Mouse (Mus musculus) erythroid progenitor cell, adult 5-6 weeks (primary cell): ENCODE measurements around the gene Lcn6. TPM values are rescaled to one million over a fixed set of nuclear protein-coding genes. Genes with fewer than 3 reads are reported as not detected.

Experiments used
- ATAC-seq: replicated peaks from 2 replicates; pipeline ENCODE4 v1.8.0; 2016; ENCODE audit warnings: moderate number of reproducible peaks, mild to moderate bottlenecking, moderate TSS enrichment, inconsistent platforms; ENCODE audit not compliant: poor library complexity, low FRiP score, severe bottlenecking
- total RNA-seq, 2 experiments: library from RNA; stranded (forward) in 1 of 2; stranded (reverse) in 1 of 2; fragments of 150-400 nt in 1 of 2; fragments of 186-747, 209-891 nt in 1 of 2; gene quantifications; 2 replicates each; pipeline versions ENCODE4 v1.2.3 to v1.2.4; 2015 to 2017; ENCODE audit warnings: low replicate concordance in 2 of 2

Gene Lcn6
- not detected in 2 replicates for total RNA-seq (2015; ENCODE audit: low replicate concordance)
- total RNA-seq (2017; ENCODE audit: low replicate concordance), result not detected in 2 replicates

DNA sequence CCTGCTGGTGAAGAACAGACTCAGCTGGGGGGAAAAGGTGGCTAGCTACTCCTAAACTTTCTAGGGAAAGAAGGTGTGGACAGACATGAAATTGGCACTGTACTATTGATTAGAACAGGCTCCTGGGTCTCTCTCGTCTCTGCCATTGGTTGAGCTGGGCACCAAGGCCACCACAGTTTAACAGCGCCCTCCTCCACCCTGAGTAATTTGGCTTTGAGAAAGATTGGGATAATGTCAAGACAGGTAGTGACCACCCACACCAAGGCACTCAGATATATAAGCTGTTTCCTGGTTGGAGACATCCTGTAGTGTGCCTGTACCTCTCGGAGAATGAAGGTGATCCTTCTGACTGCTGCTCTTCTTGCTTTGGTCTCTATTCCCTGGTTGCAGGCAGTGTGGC is at the start of gene Lcn6:
TSS of gene Lcn6 (plus strand) at position 301 of the 400 bp plus-strand sequence.
- ATAC-seq, result no peak

DNA sequence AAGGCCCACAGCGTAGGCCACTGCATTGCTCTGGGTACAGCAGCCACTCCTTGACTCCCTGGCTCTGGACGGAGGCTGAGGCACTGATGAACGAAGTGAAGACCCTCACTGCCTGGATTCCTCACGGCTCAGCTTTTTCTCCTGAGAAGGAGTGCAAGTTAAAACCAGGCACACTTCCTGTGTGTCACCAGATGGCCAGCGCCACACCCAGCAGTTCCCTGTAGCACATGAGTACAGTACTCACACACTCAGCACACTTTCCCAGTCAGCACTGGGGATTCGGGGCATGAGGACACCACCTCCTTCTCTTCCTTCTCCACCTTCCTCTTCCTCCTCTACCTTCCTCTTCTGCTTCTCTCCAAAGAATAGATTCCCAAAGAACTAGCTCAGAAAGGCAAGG is 48.8 kb upstream of the Lcn6 start, which contains the start of gene Fcna:
TSS of gene Fcna (minus strand) at position 220 of the 400 bp plus-strand sequence.
- no peak for ATAC-seq

DNA sequence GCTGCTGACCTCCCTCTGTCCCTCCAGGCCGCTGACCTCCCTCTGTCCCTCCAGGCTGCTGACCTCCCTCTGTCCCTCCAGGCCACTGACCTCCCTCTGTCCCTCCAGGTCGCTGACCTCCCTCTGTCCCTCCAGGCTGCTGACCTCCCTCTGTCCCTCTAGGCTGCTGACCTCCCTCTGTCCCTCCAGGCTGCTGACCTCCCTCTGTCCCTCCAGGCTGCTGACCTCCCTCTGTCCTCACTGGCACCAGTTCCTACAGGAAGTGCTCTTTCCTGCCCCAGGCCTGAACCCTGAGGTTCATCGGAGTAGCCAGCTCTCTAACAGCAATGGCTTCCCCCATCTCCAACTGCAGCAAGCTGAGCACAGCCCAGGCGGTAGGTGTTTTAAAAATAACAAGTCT is 47.8 kb upstream of the Lcn6 start:
- no peak for ATAC-seq

DNA sequence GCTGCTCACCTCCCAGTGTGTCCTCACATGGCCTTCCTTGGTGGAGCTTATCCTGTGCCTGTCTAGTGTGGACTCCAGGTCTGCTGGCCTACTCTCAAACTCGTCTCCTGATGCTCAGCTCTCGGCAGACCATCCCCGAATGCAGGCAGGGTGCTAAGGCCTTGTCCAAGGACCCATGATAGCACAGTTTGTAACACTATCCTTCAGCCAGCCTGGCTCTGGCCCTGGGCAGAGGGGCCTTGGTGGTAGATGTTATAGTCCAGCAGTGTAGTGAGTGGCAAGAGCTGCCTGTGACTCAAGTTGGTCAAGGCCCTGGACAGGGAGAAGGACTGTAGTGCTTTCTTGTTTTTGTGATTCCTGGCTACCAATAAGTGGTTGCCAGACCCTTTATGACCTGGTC is 43.0 kb upstream of the Lcn6 start:
- no peak for ATAC-seq

DNA sequence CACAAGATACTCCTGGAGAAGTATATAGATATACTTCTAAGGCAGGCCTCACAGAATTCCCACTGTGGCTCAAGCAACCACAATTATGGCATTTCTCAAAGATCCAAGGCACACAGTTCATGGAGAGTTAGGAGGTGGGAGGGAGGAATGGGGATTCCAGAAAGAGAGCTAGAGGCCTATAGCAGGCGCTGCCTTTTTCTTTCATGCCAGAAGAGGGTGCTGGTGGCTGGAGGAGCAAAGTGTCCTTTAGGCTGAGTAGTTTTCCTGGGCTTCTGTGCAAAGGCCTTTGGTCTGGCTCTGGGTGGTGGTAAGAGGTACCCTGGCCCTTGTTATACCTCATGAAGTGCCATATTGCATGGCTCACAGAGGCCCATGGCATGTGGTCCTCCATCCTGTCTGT is 42.5 kb upstream of the Lcn6 start:
- no peak for ATAC-seq

DNA sequence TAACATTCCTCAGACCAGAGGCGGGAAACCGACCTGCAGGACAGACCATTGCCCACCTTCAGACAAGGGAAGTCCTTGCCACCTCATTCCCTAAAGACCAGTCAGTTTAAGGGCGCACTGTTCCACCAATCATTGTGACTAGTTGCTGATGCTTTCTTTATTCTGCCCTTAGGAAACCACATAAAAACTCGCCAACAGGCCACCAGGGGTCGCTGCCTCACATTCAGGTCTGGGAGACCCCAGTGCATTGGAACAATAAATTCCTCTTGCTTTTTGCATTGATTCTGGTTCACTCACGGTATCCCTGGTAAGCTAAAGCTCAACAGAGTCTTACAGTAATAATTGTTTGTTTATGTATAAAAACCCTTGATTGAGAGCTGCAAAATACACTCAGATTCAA is 36.7 kb upstream of the Lcn6 start:
- ATAC-seq, result no peak

DNA sequence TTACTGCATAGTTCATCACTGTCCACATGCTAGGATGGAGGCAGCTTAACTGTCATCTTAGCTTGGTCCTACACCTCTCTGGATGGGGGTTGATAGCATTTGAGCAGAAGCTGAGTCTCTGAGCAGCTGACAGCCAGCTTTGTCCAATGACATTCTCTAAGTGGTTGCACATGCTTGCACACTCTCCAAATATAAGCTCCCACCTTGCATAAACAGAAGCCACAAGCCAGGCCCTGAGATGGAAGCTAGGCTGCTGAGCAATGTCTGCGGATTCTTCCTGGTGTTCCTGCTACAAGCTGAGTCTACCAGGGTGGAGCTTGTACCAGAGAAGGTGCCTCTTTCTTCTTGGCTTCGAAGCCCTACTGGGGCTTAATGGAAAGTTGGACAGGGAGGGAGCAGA is 23.7 kb upstream of the Lcn6 start, which contains the start of gene Lcn8:
TSS of gene Lcn8 (plus strand) at position 219 of the 400 bp plus-strand sequence.
- ATAC-seq, result no peak

DNA sequence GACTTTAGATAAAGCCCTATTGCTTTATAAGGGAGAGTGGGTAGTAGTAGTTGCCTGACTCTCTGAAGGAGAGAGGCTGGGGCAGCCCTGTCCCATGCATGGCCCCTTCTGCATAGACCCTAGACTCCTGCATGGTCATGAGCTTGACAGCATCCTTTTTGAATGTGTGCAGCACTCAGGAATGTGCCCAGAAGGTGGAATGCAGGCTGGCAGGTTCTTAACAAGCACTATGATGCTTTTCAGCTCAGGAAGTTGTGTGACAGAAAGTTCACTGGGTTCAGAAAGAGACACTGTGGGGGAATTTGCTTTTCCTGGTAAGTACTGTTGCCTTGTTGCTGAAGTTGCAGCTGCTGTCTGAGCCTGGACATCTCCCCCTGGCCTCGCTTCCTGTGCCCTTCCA is 22.1 kb upstream of the Lcn6 start:
- no peak for ATAC-seq

DNA sequence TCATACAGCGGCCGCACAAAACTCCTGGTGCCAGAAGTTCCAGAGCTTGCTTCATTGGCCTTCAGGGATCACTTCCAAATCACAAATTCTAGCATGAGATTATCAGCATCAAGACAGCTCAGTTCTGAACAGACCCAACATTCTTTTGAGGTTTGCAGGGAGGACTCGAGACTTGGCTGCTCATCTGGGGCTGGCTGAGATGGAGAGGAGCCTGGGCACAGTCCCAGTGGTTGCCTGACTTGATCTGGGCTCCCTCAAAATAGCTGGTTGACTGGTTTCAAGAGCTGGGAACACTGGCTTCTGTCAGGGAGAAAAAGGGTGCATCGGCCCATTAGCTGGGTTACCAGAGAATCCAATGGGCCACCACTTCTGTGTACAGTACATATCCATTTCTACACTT is 19.9 kb upstream of the Lcn6 start:
- no peak for ATAC-seq

DNA sequence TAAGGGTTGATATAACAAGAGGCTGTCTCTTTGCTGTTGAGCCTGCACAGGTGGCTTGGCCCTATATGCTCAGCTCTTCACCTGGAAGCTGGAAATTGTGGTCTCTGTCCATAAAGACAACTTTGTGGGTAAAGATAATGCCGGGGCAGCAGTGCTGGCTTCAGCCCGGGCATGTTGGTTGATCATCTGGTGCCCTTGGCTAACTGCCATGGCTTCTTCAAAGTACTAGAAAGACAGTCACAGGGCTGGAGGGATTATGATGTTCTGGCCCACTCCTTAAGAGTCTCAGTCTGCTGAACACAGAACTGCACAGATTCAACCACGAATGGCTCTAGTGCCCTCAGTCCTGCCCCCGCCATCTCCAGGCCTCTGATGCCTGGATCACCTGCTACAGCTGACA is 19.3 kb upstream of the Lcn6 start:
- ATAC-seq, result no peak

DNA sequence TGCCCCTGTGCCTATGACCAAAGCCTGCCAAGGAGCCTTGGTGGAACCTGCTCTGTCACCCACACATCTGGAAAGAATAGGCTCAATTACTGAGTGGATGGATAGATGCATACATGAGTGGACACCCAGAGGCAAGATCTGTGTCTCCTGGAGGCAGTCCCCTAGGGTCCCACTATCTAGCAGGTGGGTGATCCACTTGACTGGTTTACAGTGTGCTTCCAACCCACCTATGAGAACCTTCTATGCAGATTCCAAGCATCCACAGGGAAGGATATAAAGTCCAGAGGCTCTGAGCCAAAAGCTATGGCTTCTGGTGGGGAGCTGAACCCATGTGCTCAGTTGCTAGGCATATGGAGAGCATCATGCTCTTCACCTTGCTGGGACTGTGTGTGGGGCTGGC is 18.9 kb upstream of the Lcn6 start, which contains the start of gene Lcn5:
TSS of gene Lcn5 (plus strand) at position 301 of the 400 bp plus-strand sequence.
- no peak for ATAC-seq

DNA sequence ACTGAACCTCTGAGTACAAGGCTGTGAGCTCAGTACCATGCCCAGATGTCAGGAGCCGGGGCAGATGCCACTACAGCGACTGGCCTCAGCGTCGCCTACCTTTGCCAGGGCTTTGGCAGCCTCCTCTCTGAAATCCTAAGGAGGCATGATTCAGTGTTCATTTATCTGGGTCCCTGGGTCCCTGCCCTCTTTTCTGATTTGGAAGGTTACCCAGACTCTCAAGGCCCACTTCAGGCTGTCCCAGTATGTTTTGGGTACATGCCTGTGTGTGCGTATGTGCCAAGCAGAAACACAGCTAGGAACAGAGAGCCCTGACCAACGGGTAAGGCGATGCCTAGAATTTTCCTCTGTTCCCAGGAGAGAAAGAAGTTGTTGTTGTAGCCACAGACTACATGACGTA is 16.3 kb upstream of the Lcn6 start:
- no peak for ATAC-seq

DNA sequence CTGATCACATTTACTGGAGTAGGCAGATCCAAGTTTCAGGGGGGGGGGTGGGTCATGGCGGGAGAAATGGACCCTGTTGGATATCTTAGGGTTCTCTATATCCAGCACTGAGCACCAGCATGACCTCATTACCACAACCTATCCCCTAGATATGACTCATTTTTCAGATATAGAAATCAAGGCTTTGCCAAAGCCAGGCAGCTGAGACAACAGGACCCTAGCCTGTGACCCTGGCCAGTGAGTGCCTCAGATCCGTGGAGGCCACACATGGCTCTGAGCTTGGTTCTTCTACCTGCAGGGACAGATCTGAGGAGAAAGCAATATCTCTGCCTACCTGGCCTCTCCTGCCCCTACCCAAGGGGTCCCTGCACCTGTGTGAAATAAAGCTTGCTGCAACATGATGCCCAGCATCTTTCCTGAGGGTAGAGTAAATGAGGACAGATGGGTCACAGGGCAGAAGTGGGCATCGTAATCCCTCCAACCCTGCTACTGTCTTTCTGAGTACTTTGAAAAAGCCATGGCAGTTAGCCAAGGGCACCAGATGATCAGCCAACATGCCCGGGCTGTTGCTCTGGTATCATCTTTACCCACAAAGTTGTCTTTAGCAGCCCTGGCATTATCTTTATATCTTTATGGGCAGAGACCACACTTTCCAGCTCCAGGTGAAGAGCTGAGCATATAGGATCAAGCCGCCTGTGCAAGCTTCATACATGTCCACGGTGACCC is 15.2 kb upstream of the Lcn6 start:
- ATAC-seq, result no peak

DNA sequence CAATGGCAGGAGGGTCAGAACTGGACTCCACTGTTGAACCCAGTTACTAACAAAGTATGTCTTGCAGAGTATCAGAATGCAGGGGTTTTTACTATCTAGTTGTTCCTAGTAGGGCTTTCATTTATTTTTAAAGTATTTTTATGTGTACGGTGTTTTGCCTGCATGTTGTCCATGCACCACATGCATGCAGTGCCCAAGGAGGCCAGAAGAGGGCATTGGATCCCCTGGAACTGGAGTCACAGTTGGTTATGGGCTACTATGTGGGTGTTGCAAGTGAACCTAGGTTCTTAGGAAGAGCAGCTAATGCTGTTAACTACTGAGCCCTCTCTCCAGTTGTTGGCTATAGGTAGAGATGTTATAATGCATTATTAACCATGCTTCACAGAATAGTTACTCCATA is 13.1 kb upstream of the Lcn6 start:
- no peak for ATAC-seq

DNA sequence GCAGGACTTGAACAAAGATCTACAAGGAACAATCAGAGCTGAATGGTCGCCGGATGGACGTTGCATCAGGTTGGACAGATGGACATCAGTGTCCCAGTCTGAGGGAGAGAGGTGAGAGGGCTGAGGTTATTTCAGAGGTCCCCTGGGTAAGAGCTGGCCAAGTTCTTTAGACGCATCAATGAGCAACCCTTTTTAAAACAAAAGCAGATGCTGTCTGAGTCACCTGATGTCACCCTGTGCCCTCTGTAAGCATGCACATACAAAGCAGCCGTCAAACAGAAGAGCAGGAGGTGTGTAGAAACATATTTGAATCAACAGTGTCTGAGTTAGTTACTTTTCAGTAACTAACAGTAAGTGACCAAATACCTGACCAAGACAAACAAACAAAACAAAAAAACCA is 12.5 kb upstream of the Lcn6 start:
- ATAC-seq, result no peak

DNA sequence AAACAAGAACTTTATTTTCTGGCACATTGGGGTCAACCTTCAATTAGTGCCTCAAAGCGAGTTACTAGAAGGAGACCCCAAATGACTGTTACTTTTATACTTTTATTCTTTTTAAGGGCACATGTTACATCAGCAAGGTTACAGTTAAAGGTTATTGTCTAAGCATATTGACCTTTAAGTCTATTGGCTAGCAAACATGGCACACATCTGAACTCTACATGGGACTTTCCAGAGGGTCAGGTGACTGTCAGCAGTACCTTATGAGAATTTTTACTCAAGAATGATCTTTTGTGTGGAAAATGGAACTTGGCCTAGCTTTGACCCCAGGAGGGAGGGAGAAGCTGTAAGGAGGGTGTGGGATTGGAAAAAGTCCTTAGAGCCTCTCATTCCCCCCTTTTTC is 10.1 kb upstream of the Lcn6 start:
- no peak for ATAC-seq

DNA sequence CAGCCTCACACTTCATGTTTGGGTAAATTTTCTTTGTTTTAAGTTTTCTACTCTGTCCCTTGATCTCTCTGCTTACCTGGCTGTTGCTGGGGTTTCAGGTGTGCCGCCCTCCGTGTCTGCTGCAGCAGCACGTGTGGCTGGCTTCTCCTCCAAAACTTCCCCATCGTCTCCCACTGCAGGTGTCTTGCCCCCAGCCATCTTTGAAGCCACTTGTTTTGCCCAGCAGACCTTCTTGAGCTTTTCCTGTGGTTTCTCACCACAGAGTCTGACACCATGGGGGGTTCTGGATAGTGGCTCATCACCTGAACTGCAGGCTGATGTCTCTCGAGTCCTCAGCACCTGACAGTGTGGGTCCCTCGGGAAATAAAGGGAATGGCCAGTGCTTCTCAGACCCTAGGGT is 3.0 kb downstream of the Lcn6 start:
- no peak for ATAC-seq

DNA sequence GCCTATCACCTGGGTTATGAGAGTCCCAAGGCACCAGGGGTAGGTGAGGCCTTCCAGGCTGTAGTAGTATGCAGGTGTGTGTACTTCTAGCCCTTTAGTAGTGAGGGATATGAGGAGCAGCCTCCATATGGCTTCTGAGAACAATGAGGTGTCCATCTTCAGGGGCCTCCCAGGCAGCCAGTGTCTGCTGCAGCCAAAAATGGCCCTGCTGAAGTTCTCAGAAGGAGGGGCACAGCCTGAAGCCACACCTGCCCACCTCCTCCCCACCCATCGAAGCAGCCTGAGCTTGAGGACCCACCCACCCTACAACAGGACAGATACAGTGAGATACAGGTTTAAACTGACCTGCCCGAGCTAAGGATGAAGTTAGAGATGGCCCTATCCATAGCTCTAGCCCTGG is 5.8 kb downstream of the Lcn6 start, which contains the start of gene Lcn10:
TSS of gene Lcn10 (plus strand) at position 301 of the 400 bp plus-strand sequence.
- ATAC-seq, result no peak

DNA sequence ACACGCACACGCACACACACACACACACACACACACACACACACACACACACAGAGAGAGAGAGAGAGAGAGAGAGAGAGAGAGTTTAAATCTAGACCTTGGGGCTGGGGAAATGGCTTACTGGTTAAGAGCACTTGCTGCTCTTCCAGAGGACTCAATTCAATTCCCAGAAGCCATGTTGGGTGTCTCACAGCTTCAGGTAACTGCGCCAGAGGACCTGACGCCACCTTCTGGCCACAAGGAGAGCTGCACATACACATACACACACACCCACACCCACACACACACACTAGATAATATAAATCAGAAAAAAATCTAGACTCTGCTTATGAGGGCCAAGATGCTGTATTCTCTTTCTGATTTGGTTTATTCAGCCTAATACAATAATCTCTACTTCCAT is 10.4 kb downstream of the Lcn6 start:
- ATAC-seq, result no peak

DNA sequence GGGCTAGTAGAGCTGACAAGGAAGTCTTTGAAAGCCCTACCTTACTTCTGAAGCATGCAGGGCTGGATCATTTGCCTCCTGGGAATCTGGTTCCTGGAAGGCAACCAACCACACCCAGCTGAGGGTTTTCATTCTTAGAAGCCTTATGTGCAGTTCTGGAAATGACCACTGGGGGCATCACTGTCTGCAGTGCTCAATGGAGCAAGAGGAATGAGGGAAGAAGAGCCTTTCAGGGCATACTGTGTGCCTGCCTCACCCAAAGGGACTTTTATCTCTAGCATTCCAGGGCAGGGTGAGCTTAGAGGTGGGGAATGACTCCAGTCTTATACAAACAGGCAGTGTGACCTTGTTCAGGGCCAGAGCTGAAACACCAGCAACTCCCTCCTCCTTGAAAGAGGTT is 18.0 kb downstream of the Lcn6 start:
- 0 out of 2 replicates have a peak, but pooled peaks have one; percentile 59 for ATAC-seq

DNA sequence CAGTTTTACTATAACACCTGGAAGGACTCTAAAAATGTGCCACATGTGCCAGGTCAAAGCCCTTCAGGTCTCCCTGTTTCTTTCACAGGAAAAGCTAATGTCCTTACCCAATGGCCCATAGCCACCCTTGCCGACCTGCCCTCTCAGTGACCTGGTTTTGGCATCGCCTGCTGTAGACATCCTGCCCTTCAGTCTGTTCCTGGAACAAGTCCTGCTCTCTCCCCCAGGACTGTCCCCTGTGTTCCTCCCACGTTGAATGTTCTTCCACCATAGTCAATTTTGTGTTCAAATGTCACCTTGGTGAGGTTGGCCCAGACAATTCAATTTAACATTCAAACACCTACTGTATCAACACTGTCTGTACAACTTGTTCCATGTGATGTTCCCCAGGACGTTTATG is 20.4 kb downstream of the Lcn6 start:
- no peak for ATAC-seq

DNA sequence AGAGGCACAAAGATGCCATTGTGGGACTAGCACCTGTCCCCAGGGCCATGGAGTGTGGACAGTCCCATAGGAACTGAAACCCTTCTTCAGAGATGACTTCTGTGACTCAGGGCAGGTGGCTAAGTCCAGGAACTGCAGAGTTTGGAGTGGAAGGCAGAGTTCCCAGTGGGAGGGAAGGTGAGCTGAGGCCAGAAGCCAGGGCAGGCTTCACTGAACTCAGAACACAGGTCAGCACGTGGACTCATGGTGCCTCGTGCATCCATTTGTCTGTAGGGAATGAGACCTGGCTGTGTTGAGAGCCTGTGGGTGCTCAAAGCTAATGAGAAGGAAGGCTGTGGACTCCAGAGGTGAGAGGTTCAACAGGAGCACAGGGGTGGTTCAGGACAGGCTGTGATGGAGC is 22.1 kb downstream of the Lcn6 start:
- no peak for ATAC-seq
